Mouse (Mus musculus): ENCODE measurements around the gene Ank. TPM values are rescaled to one million over a fixed set of nuclear protein-coding genes. Genes with fewer than 3 reads are reported as not detected.

Ank gene
- polyA plus RNA-seq, 1 experiment, result 20.7 TPM

GRCm38 (mm10) chr15:27506127-27506886 lies 39.8 kb downstream of the Ank start:
- 64% methylated on average over 5 of the region's 5 CpGs for WGBS
- TF ChIP-seq POLR2A (IDR thresholded peaks at IDR 0.05; ENCODE audit: borderline replicate concordance, control insufficient read depth, low read depth, low read length) (no peak), CTCF (IDR thresholded peaks at IDR 0.05; ENCODE audit: control insufficient read depth, insufficient read depth, low read length) (no peak)
- no peaks in the 10 kb centered on the region; the same call in 1 of the 2 replicates for H3K4me1 ChIP-seq (ENCODE audit: control insufficient read depth, insufficient read depth, low read length)
- no peak overlapping the region for H3K4me3 ChIP-seq (replicated peaks; ENCODE audit: control insufficient read depth, low read depth, low read length)
- no peak overlapping the region for H3K27ac ChIP-seq (ENCODE audit: control insufficient read depth, insufficient read depth, low read depth, low read length, poor library complexity)

GRCm38 (mm10) chr15:27506893-27507596 lies 40.6 kb downstream of the Ank start:
- H3K4me3 ChIP-seq (replicated peaks; ENCODE audit: control insufficient read depth, low read depth, low read length), result no peak overlapping the region
- TF ChIP-seq CTCF (IDR thresholded peaks at IDR 0.05; ENCODE audit: control insufficient read depth, insufficient read depth, low read length) (no peak), POLR2A (IDR thresholded peaks at IDR 0.05; ENCODE audit: borderline replicate concordance, control insufficient read depth, low read depth, low read length) (no peak)
- 92% methylated on average over 15 of the region's 15 CpGs for WGBS
- H3K4me1 ChIP-seq (ENCODE audit: control insufficient read depth, insufficient read depth, low read length), result no peaks in the 10 kb centered on the region; the same call in 1 of the 2 replicates
- no peak overlapping the region for H3K27ac ChIP-seq (ENCODE audit: control insufficient read depth, insufficient read depth, low read depth, low read length, poor library complexity)

DNA sequence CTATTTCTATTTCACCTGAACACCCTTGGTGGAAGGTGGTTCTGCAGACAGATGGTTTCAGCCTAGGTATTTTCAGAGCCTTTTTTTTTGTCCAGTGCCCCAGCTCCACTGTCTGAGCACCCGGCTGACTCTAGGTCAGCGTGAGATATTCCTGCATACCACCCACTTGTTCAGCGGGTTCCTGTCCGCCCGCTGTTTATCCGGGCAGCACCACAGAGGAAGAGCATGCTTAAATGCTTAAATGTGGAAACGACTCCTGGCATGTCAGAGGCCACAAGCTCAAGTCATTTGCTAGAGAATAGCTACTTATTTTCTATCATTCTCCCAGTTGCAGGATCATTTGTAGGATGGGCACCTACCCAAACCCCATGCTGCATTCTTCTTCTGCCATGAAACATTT lies 41.7 kb downstream of the Ank start:
- WGBS, result 91% methylated on average over 7 of the region's 7 CpGs
- Histone ChIP-seq H3K4me3 (replicated peaks; ENCODE audit: control insufficient read depth, low read depth, low read length) (no peak overlapping the region), H3K4me1 (ENCODE audit: control insufficient read depth, insufficient read depth, low read length) (no peaks in the 10 kb centered on the region; the same call in 1 of the 2 replicates), H3K27ac (ENCODE audit: control insufficient read depth, insufficient read depth, low read depth, low read length, poor library complexity) (no peak overlapping the region)
- TF ChIP-seq POLR2A (IDR thresholded peaks at IDR 0.05; ENCODE audit: borderline replicate concordance, control insufficient read depth, low read depth, low read length) (no peak), CTCF (IDR thresholded peaks at IDR 0.05; ENCODE audit: control insufficient read depth, insufficient read depth, low read length) (no peak)

- 95% methylated on average over 17 of the region's 17 CpGs for WGBS
- H3K4me3 ChIP-seq (replicated peaks; ENCODE audit: control insufficient read depth, low read depth, low read length), result no peak overlapping the region
- no peak for TF ChIP-seq CTCF (IDR thresholded peaks at IDR 0.05; ENCODE audit: control insufficient read depth, insufficient read depth, low read length)
- no peak for TF ChIP-seq POLR2A (IDR thresholded peaks at IDR 0.05; ENCODE audit: borderline replicate concordance, control insufficient read depth, low read depth, low read length)
Measured at GRCm38 (mm10) chr15:27508982-27509381, 42.5 kb downstream of the Ank start.

GRCm38 (mm10) chr15:27516927-27517326 lies 50.5 kb downstream of the Ank start:
- TF ChIP-seq CTCF (IDR thresholded peaks at IDR 0.05; ENCODE audit: control insufficient read depth, insufficient read depth, low read length) (no peak), POLR2A (IDR thresholded peaks at IDR 0.05; ENCODE audit: borderline replicate concordance, control insufficient read depth, low read depth, low read length) (no peak)
- Histone ChIP-seq H3K4me1 (ENCODE audit: control insufficient read depth, insufficient read depth, low read length) (peaks cover 1% of the 10 kb centered on the region; the same call in 1 of the 2 replicates), H3K4me3 (replicated peaks; ENCODE audit: control insufficient read depth, low read depth, low read length) (no peak overlapping the region), H3K27ac (ENCODE audit: control insufficient read depth, insufficient read depth, low read depth, low read length, poor library complexity) (no peak overlapping the region)
- WGBS, result 74% methylated on average over 1 of the region's 1 CpGs

More at GRCm38 (mm10) chr15:27508982-27509381, 42.5 kb downstream of the Ank start:
- H3K4me1 ChIP-seq (ENCODE audit: control insufficient read depth, insufficient read depth, low read length), result no peaks in the 10 kb centered on the region; the same call in 1 of the 2 replicates
- no peak overlapping the region for H3K27ac ChIP-seq (ENCODE audit: control insufficient read depth, insufficient read depth, low read depth, low read length, poor library complexity)

DNA sequence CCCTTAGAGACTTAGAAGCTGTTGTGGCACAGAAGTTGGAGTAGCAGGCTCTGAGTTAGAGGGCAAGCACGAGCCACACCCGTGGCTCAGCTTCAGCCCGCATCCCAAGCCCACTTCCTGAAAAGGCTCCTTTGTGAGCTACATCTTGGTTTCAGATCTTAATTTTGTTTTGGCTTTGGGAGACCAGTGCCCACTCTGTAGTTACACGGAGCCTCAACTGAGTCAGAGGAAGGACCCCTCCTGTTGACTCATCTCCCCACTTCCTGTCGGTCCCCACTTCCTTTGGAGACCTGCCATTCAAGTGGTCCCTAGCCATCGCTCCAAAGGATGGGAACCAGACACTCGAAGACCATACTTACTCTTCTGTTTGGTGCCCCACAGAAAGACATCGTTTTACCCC lies 51.5 kb downstream of the Ank start:
- peaks cover 1% of the 10 kb centered on the region; the same call in 1 of the 2 replicates for H3K4me1 ChIP-seq (ENCODE audit: control insufficient read depth, insufficient read depth, low read length)
- WGBS, result 6% methylated on average over 8 of the region's 8 CpGs
- H3K27ac ChIP-seq (ENCODE audit: control insufficient read depth, insufficient read depth, low read depth, low read length, poor library complexity), result no peak overlapping the region
- TF ChIP-seq POLR2A (IDR thresholded peaks at IDR 0.05; ENCODE audit: borderline replicate concordance, control insufficient read depth, low read depth, low read length), result no peak
- no peak for TF ChIP-seq CTCF (IDR thresholded peaks at IDR 0.05; ENCODE audit: control insufficient read depth, insufficient read depth, low read length)
- H3K4me3 ChIP-seq (replicated peaks; ENCODE audit: control insufficient read depth, low read depth, low read length), result no peak overlapping the region

DNA sequence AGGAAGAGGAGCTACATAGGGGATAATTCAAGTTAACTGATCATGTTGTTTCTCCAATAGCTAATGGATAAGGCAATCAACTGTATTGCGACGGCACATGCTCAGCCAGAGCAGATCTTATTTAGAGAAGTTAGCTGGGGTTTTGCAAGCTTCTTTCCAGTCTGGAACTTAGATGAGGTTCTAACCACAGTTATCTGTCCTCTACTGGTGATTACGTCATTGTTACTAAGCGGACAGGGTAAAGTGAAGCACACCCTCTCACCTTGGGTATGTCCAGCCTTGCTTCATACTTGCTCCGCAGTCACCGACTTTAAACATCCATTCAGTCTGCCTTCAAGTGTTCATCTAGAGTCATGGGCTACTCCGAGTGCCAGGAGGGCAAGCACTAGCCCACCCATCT lies 53.4 kb downstream of the Ank start:
- 53% methylated on average over 7 of the region's 7 CpGs for WGBS
- TF ChIP-seq CTCF (IDR thresholded peaks at IDR 0.05; ENCODE audit: control insufficient read depth, insufficient read depth, low read length) (no peak), POLR2A (IDR thresholded peaks at IDR 0.05; ENCODE audit: borderline replicate concordance, control insufficient read depth, low read depth, low read length) (no peak)

More for the DNA sequence above, 53.4 kb downstream of the Ank start:
- Histone ChIP-seq H3K4me3 (replicated peaks; ENCODE audit: control insufficient read depth, low read depth, low read length) (no peak overlapping the region), H3K4me1 (ENCODE audit: control insufficient read depth, insufficient read depth, low read length) (peaks cover 1% of the 10 kb centered on the region; the same call in 1 of the 2 replicates), H3K27ac (ENCODE audit: control insufficient read depth, insufficient read depth, low read depth, low read length, poor library complexity) (no peak overlapping the region)
